Mouse (Mus musculus): ENCODE measurements at regions not wholly inside any gene's neighbourhood (a gene's known extent, or its start where the extent isn't known, plus 50 kb on each side); places are given as distances from the start of the nearest gene placed in this dataset.

GRCm38 (mm10) chr6:101556096-101556495, 178.4 kb upstream of the Pdzrn3 start:
- no peak for TF ChIP-seq CTCF (IDR thresholded peaks at IDR 0.05)
- no peak for DNase-seq (ENCODE audit: extremely low spot score in 1 of 2, low spot score in 2 of 2)
- no peak overlapping the region for H3K27ac ChIP-seq
- intact Hi-C loops (cut with DNase I) = no loop called here
- H3K4me3 ChIP-seq = no peak overlapping the region

GRCm38 (mm10) chr6:101554965-101555604, 177.4 kb upstream of the Pdzrn3 start:
- no peak overlapping the region for H3K4me3 ChIP-seq
- TF ChIP-seq CTCF (IDR thresholded peaks at IDR 0.05) = no peak
- intact Hi-C loops (cut with DNase I) = no loop called here
- no peak for DNase-seq (ENCODE audit: extremely low spot score in 1 of 2, low spot score in 2 of 2)
- no peak overlapping the region for H3K27ac ChIP-seq

GRCm38 (mm10) chr6:101550501-101551268, 173.0 kb upstream of the Pdzrn3 start:
- peak overlapping the region; percentile 80 for H3K27ac ChIP-seq
- intact Hi-C loops (cut with DNase I) = loop anchor here (1.0 to 2.0 kb wide), 2 partner anchors 59 to 66 kb away; no protein-coding TSS in a partner anchor
- TF ChIP-seq CTCF (IDR thresholded peaks at IDR 0.05) = peak; percentile 49
- no peak overlapping the region for H3K4me3 ChIP-seq
- peak; percentile 25 to 52 for DNase-seq (ENCODE audit: extremely low spot score in 1 of 2, low spot score in 2 of 2)

GRCm38 (mm10) chr6:101537581-101537980, 159.9 kb upstream of the Pdzrn3 start:
- no peak overlapping the region for H3K4me3 ChIP-seq
- intact Hi-C loops (cut with DNase I) = loop anchor here (10.0 kb wide), 1 partner anchor 653 kb away; no protein-coding TSS in a partner anchor
- no peak for TF ChIP-seq CTCF (IDR thresholded peaks at IDR 0.05)
- DNase-seq (ENCODE audit: extremely low spot score in 1 of 2, low spot score in 2 of 2) = no peak
- no peak overlapping the region for H3K27ac ChIP-seq

GRCm38 (mm10) chr6:101534214-101535052, 156.7 kb upstream of the Pdzrn3 start:
- intact Hi-C loops (cut with DNase I) = loop anchor here (1.0 to 10.0 kb wide), 3 partner anchors 182 to 650 kb away; no protein-coding TSS in a partner anchor
- peak in 1 of 2 experiments; percentile 48 for DNase-seq (ENCODE audit: extremely low spot score in 1 of 2, low spot score in 2 of 2)
- no peak overlapping the region for H3K27ac ChIP-seq
- H3K4me3 ChIP-seq = no peak overlapping the region
- TF ChIP-seq CTCF (IDR thresholded peaks at IDR 0.05) = peak; percentile 83

GRCm38 (mm10) chr6:101532436-101532835, 154.7 kb upstream of the Pdzrn3 start:
- Histone ChIP-seq H3K27ac (peak overlapping the region; percentile 11), H3K4me3 (0 out of 2 replicates have a peak overlapping the region, but pooled peaks have one; percentile 2)
- intact Hi-C loops (cut with DNase I) = loop anchor here (1.0 to 10.0 kb wide), 3 partner anchors 154 to 648 kb away; no protein-coding TSS in a partner anchor
- no peak for TF ChIP-seq CTCF (IDR thresholded peaks at IDR 0.05)
- no peak for DNase-seq (ENCODE audit: extremely low spot score in 1 of 2, low spot score in 2 of 2)

GRCm38 (mm10) chr6:101531914-101532313, 154.2 kb upstream of the Pdzrn3 start:
- peak overlapping the region; percentile 11 for H3K27ac ChIP-seq
- TF ChIP-seq CTCF (IDR thresholded peaks at IDR 0.05) = no peak
- no peak overlapping the region for H3K4me3 ChIP-seq
- DNase-seq (ENCODE audit: extremely low spot score in 1 of 2, low spot score in 2 of 2) = no peak
- intact Hi-C loops (cut with DNase I) = loop anchor here (1.0 to 10.0 kb wide), 4 partner anchors 49 to 647 kb away; no protein-coding TSS in a partner anchor

- H3K4me3 ChIP-seq = no peak overlapping the region
- TF ChIP-seq CTCF (IDR thresholded peaks at IDR 0.05) = no peak
- DNase-seq (ENCODE audit: extremely low spot score in 1 of 2, low spot score in 2 of 2) = no peak
- H3K27ac ChIP-seq = no peak overlapping the region
- intact Hi-C loops (cut with DNase I) = no loop called here
Observed at GRCm38 (mm10) chr6:101525129-101525528, 147.4 kb upstream of the Pdzrn3 start.

- Histone ChIP-seq H3K27ac (peak overlapping the region; percentile 28; the same call in 1 of the 2 replicates), H3K4me3 (no peak overlapping the region)
- intact Hi-C loops (cut with DNase I) = loop anchor here (5.0 kb wide), 1 partner anchor 94 kb away; no protein-coding TSS in a partner anchor
- peak in 1 of 2 experiments; percentile 35 for DNase-seq (ENCODE audit: extremely low spot score in 1 of 2, low spot score in 2 of 2)
- TF ChIP-seq CTCF (IDR thresholded peaks at IDR 0.05) = no peak
Observed at GRCm38 (mm10) chr6:101521316-101521715, 143.6 kb upstream of the Pdzrn3 start.

GRCm38 (mm10) chr6:101520755-101521154, 143.1 kb upstream of the Pdzrn3 start:
- no peak for TF ChIP-seq CTCF (IDR thresholded peaks at IDR 0.05)
- H3K4me3 ChIP-seq = no peak overlapping the region
- intact Hi-C loops (cut with DNase I) = loop anchor here (5.0 kb wide), 1 partner anchor 93 kb away; no protein-coding TSS in a partner anchor
- no peak for DNase-seq (ENCODE audit: extremely low spot score in 1 of 2, low spot score in 2 of 2)
- H3K27ac ChIP-seq = peak overlapping the region; percentile 9

All from left cerebral cortex, adult 2 months (tissue).